Comparison of ENCODE assay signal across 15 mouse cellular contexts in the genomic region with DNA sequence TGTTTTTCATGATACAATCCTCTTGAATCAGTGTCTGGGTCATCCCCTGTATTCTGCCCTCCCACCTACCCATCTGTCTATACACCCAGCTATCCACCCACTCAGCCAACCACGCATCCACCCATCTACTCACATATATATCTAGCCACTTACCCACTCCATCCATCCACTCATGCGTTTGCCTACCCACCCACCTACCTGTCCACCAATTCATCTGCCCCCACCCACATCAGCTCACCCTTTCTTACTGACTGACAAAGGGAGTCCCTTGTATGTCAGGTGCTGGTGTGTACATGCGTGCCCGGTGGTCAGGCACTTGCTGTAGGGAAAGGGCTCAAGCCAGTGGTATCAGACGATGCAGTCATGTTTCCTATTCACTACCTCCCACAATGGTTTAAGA. TPM values are rescaled to one million over a fixed set of nuclear protein-coding genes. Genes with fewer than 3 reads are reported as not detected.
DNase-seq lines count a peak whose midpoint lies in the region; ATAC-seq and TF ChIP-seq lines count a peak whose summit lies in the region.
"Had no signal": no experiment of that assay in that cellular context is flagged by ENCODE, and none has a peak within 500 bp of the region (broad histone marks: within the 10 kb centered on the region; RNA-seq: fewer than 3 reads in every experiment).

No protein-coding gene starts in this region.

- intact Hi-C loops in gastrocnemius, adult 2 months (cut with DNase I) = no loop called here
- intact Hi-C loops in gastrocnemius, postnatal 36 days (cut with DNase I) = no loop called here

- no peak overlapping the region for H3K4me2 ChIP-seq in hindbrain, embryonic 12.5 days (replicated peaks)
- H3K4me2 ChIP-seq in hindbrain, embryonic 11.5 days (replicated peaks; ENCODE audit: low read depth, low read length) = no peak overlapping the region
- H3K4me2 ChIP-seq in limb, embryonic 14.5 days (replicated peaks; ENCODE audit: low read depth, low read length, severe bottlenecking) = no peak overlapping the region
- no peak overlapping the region for H3K4me2 ChIP-seq in neural tube, embryonic 14.5 days (ENCODE audit: low read depth, low read length)
- H3K4me2 ChIP-seq in neural tube, embryonic 15.5 days = no peak overlapping the region
- H3K4me2 ChIP-seq: embryonic facial prominence, embryonic 13.5 days; limb, embryonic 12.5 days had no signal

- no peak for TF ChIP-seq CTCF in gastrocnemius, adult 2 months (IDR thresholded peaks at IDR 0.05)

- no peak for DNase-seq in gastrocnemius, adult 2 months
- DNase-seq in gastrocnemius, postnatal 36 days = no peak
- no peak for DNase-seq in hindbrain, embryonic 11.5 days (ENCODE audit: low spot score)
- DNase-seq in limb, embryonic 14.5 days (ENCODE audit: low spot score) = no peak
- DNase-seq in limb, embryonic 10.5 days (ENCODE audit: low spot score) = no peak
- DNase-seq: cerebellum, adult 2 months; thymus, postnatal 4 days had no signal

- 0 out of 2 replicates have a peak, but pooled peaks have one; percentile 11 for ATAC-seq in hindbrain, embryonic 12.5 days (ENCODE audit: low FRiP score)
- ATAC-seq in hindbrain, embryonic 11.5 days (ENCODE audit: low FRiP score) = no peak
- ATAC-seq in limb, embryonic 14.5 days (ENCODE audit: low FRiP score, low read depth) = no peak
- ATAC-seq in neural tube, embryonic 14.5 days (ENCODE audit: low read depth) = 0 out of 2 replicates have a peak, but pooled peaks have one; percentile 25
- ATAC-seq in neural tube, embryonic 15.5 days (ENCODE audit: low FRiP score) = no peak
- ATAC-seq: hindbrain, embryonic 16.5 days had no signal

- peak overlapping the region; percentile 82 for H3K27ac ChIP-seq in gastrocnemius, adult 2 months
- no peak overlapping the region for H3K27ac ChIP-seq in hindbrain, embryonic 12.5 days
- no peak overlapping the region for H3K27ac ChIP-seq in hindbrain, embryonic 11.5 days (ENCODE audit: low read depth, low read length)
- H3K27ac ChIP-seq in limb, embryonic 14.5 days (replicated peaks; ENCODE audit: low read depth, low read length) = 0 out of 2 replicates have a peak overlapping the region, but pooled peaks have one; percentile 8
- no peak overlapping the region; the same call in 1 of the 2 replicates for H3K27ac ChIP-seq in limb, embryonic 10.5 days
- H3K27ac ChIP-seq in neural tube, embryonic 14.5 days (ENCODE audit: low read depth, low read length) = no peak overlapping the region
- no peak overlapping the region for H3K27ac ChIP-seq in neural tube, embryonic 15.5 days (replicated peaks)
- H3K27ac ChIP-seq: left cerebral cortex, adult 2 months; midbrain, embryonic 10.5 days had no signal

- H3K27me3 ChIP-seq in hindbrain, embryonic 12.5 days = no peaks in the 10 kb centered on the region
- H3K27me3 ChIP-seq in hindbrain, embryonic 11.5 days (ENCODE audit: control insufficient read depth, insufficient read depth, low read length) = no peaks in the 10 kb centered on the region
- no peaks in the 10 kb centered on the region for H3K27me3 ChIP-seq in limb, embryonic 14.5 days (ENCODE audit: control insufficient read depth, insufficient read depth, low read length)
- no peaks in the 10 kb centered on the region for H3K27me3 ChIP-seq in limb, embryonic 10.5 days (ENCODE audit: low read depth, poor library complexity, severe bottlenecking)
- no peaks in the 10 kb centered on the region for H3K27me3 ChIP-seq in neural tube, embryonic 14.5 days (ENCODE audit: control insufficient read depth, insufficient read depth, low read length)
- H3K27me3 ChIP-seq in neural tube, embryonic 15.5 days (replicated peaks) = no peaks in the 10 kb centered on the region
- H3K27me3 ChIP-seq: embryonic facial prominence, embryonic 13.5 days; limb, embryonic 12.5 days had no signal

- 87% methylated on average over 5 of the region's 5 CpGs for WGBS in hindbrain, embryonic 12.5 days
- 89% methylated on average over 5 of the region's 5 CpGs for WGBS in hindbrain, embryonic 11.5 days
- 87% methylated on average over 5 of the region's 5 CpGs for WGBS in limb, embryonic 14.5 days
- 91% methylated on average over 5 of the region's 5 CpGs for WGBS in limb, embryonic 10.5 days
- 90% methylated on average over 5 of the region's 5 CpGs for WGBS in neural tube, embryonic 14.5 days
- 88% methylated on average over 5 of the region's 5 CpGs for WGBS in neural tube, embryonic 15.5 days

- H3K9me3 ChIP-seq in hindbrain, embryonic 12.5 days (replicated peaks) = no peaks in the 10 kb centered on the region
- H3K9me3 ChIP-seq in hindbrain, embryonic 11.5 days (ENCODE audit: control insufficient read depth, low read length) = no peaks in the 10 kb centered on the region
- H3K9me3 ChIP-seq in limb, embryonic 14.5 days (ENCODE audit: control insufficient read depth, low read length) = no peaks in the 10 kb centered on the region
- no peaks in the 10 kb centered on the region for H3K9me3 ChIP-seq in limb, embryonic 10.5 days (replicated peaks)
- H3K9me3 ChIP-seq in neural tube, embryonic 14.5 days (ENCODE audit: control insufficient read depth, low read length) = no peaks in the 10 kb centered on the region
- no peaks in the 10 kb centered on the region for H3K9me3 ChIP-seq in neural tube, embryonic 15.5 days (replicated peaks)
- H3K9me3 ChIP-seq: embryonic facial prominence, embryonic 13.5 days; limb, embryonic 12.5 days; midbrain, embryonic 10.5 days had no signal

- peaks cover 49% of the 10 kb centered on the region for H3K4me1 ChIP-seq in hindbrain, embryonic 12.5 days
- H3K4me1 ChIP-seq in hindbrain, embryonic 11.5 days (replicated peaks; ENCODE audit: control insufficient read depth, insufficient read depth, low read length) = peaks cover 6% of the 10 kb centered on the region; the same call in 1 of the 2 replicates
- peaks cover 34% of the 10 kb centered on the region for H3K4me1 ChIP-seq in limb, embryonic 14.5 days (ENCODE audit: control insufficient read depth, insufficient read depth, low read length)
- peaks cover 35% of the 10 kb centered on the region for H3K4me1 ChIP-seq in limb, embryonic 10.5 days
- H3K4me1 ChIP-seq in neural tube, embryonic 14.5 days (ENCODE audit: control insufficient read depth, insufficient read depth, low read length) = peaks cover 22% of the 10 kb centered on the region; the same call in 1 of the 2 replicates
- H3K4me1 ChIP-seq in neural tube, embryonic 15.5 days = peaks cover 41% of the 10 kb centered on the region

- TF ChIP-seq POLR2A in limb, embryonic 14.5 days (IDR thresholded peaks at IDR 0.05; ENCODE audit: borderline replicate concordance, extremely low read depth, insufficient read depth, insufficient read length) = no peak

- H3K36me3 ChIP-seq in hindbrain, embryonic 12.5 days = no peaks in the 10 kb centered on the region
- no peaks in the 10 kb centered on the region for H3K36me3 ChIP-seq in hindbrain, embryonic 11.5 days (ENCODE audit: control insufficient read depth, insufficient read depth, low read length)
- no peaks in the 10 kb centered on the region for H3K36me3 ChIP-seq in limb, embryonic 14.5 days (ENCODE audit: control insufficient read depth, insufficient read depth, low read length)
- peaks cover 24% of the 10 kb centered on the region for H3K36me3 ChIP-seq in limb, embryonic 10.5 days
- no peaks in the 10 kb centered on the region for H3K36me3 ChIP-seq in neural tube, embryonic 14.5 days (ENCODE audit: control insufficient read depth, insufficient read depth, low read length)
- H3K36me3 ChIP-seq in neural tube, embryonic 15.5 days = no peaks in the 10 kb centered on the region
- H3K36me3 ChIP-seq: embryonic facial prominence, embryonic 13.5 days had no signal

- no peak overlapping the region for H3K9ac ChIP-seq in hindbrain, embryonic 12.5 days
- no peak overlapping the region for H3K9ac ChIP-seq in hindbrain, embryonic 11.5 days (ENCODE audit: low read depth, low read length)
- H3K9ac ChIP-seq in limb, embryonic 14.5 days (ENCODE audit: low read depth, low read length, severe bottlenecking) = no peak overlapping the region
- no peak overlapping the region for H3K9ac ChIP-seq in neural tube, embryonic 14.5 days (replicated peaks; ENCODE audit: low read depth, low read length)
- H3K9ac ChIP-seq in neural tube, embryonic 15.5 days (replicated peaks) = no peak overlapping the region
- H3K9ac ChIP-seq: embryonic facial prominence, embryonic 13.5 days; limb, embryonic 12.5 days had no signal

- H3K4me3 ChIP-seq in gastrocnemius, adult 2 months = no peak overlapping the region
- no peak overlapping the region for H3K4me3 ChIP-seq in hindbrain, embryonic 12.5 days
- no peak overlapping the region for H3K4me3 ChIP-seq in hindbrain, embryonic 11.5 days (ENCODE audit: low read depth, low read length)
- no peak overlapping the region for H3K4me3 ChIP-seq in limb, embryonic 14.5 days (replicated peaks; ENCODE audit: low read length)
- no peak overlapping the region for H3K4me3 ChIP-seq in limb, embryonic 10.5 days
- H3K4me3 ChIP-seq in neural tube, embryonic 14.5 days (ENCODE audit: low read depth, low read length) = no peak overlapping the region
- H3K4me3 ChIP-seq in neural tube, embryonic 15.5 days (replicated peaks) = no peak overlapping the region
- H3K4me3 ChIP-seq: embryonic facial prominence, embryonic 13.5 days; left cerebral cortex, adult 2 months; limb, embryonic 12.5 days; midbrain, embryonic 10.5 days had no signal

RNA-seq across cellular contexts. Expression of gene Pxdn, which starts 14.1 kb away (rescaled TPM):
- 1 to 10 TPM; 6.1 to 8.1 TPM for total RNA-seq in gastrocnemius, adult 2 months (2021)
- 10 to 100 TPM; 12.7 to 12.9 TPM for total RNA-seq in gastrocnemius, postnatal 36 days (2021)
- 93.8 and 103 TPM in 2 replicates for polyA plus RNA-seq in hindbrain, embryonic 12.5 days (2016; fragmentation: Nextera tagmentation; extraction: Ambion mirVana)
- polyA plus RNA-seq in hindbrain, embryonic 11.5 days (2014; fragmentation: Nextera tagmentation; extraction: Ambion mirVana) = 50.4 and 61.1 TPM in 2 replicates
- polyA plus RNA-seq in limb, embryonic 14.5 days (2012; rRNA removed) = 175 and 240 TPM in 2 replicates
- 145 and 171 TPM in 2 replicates for polyA plus RNA-seq in limb, embryonic 14.5 days (2014; fragmentation: Nextera tagmentation; extraction: Ambion mirVana)
- 108 and 137 TPM in 2 replicates for polyA plus RNA-seq in limb, embryonic 10.5 days (2016; fragmentation: Nextera tagmentation; extraction: Ambion mirVana)
- polyA plus RNA-seq in neural tube, embryonic 14.5 days (2014; fragmentation: Nextera tagmentation; extraction: Ambion mirVana) = 54.5 and 74.9 TPM in 2 replicates
- polyA plus RNA-seq in neural tube, embryonic 15.5 days (2015; fragmentation: Nextera tagmentation; extraction: Ambion mirVana) = 50.1 and 50.2 TPM in 2 replicates

Comparison
In these comparisons a context has a peak if more than half of its experiments do, and no peak if none do; other contexts are left out.
1. H3K27ac ChIP-seq: peak in gastrocnemius, adult 2 months (single experiment) and limb, embryonic 14.5 days (single experiment); none in hindbrain, embryonic 12.5 days (single experiment), hindbrain, embryonic 11.5 days (single experiment), limb, embryonic 10.5 days (single experiment), neural tube, embryonic 14.5 days (single experiment) and neural tube, embryonic 15.5 days (single experiment).
2. ATAC-seq: peak in hindbrain, embryonic 12.5 days (single experiment) and neural tube, embryonic 14.5 days (single experiment); none in hindbrain, embryonic 11.5 days (single experiment), limb, embryonic 14.5 days (single experiment) and neural tube, embryonic 15.5 days (single experiment).